Mouse (Mus musculus) testis, adult 2 months (tissue): ENCODE results near the gene Lrsam1.

ENCODE experiments used
- CTCF ChIP-seq: fragments of 200-500 bp; IDR thresholded peaks from 2 replicates; pipeline ENCODE4 v1.5.1; 2012; ENCODE audit warnings: low read depth, mild to moderate bottlenecking, inconsistent platforms, low read length, moderate library complexity; ENCODE audit not compliant: control insufficient read depth, insufficient read depth, insufficient replicate concordance
- POLR2A ChIP-seq: fragments of 200-500 bp; IDR thresholded peaks from 2 replicates; pipeline ENCODE4 v1.6.1; 2012; ENCODE audit warnings: low read depth, mild to moderate bottlenecking, inconsistent platforms, low read length, moderate library complexity; ENCODE audit not compliant: control insufficient read depth

- TF ChIP-seq CTCF = no peak
- TF ChIP-seq POLR2A = no peak
These were observed 12.8 kb upstream of the Lrsam1 start for GRCm38 (mm10) chr2:32974216-32974615.
